Mouse (Mus musculus): Measurements from ENCODE around the gene Parp8. TPM values are rescaled to one million over a fixed set of nuclear protein-coding genes. Genes with fewer than 3 reads are reported as not detected.

Gene Parp8
- total and polyA plus RNA-seq, 3 experiments, result 0.38 TPM; not detected in 2

DNA sequence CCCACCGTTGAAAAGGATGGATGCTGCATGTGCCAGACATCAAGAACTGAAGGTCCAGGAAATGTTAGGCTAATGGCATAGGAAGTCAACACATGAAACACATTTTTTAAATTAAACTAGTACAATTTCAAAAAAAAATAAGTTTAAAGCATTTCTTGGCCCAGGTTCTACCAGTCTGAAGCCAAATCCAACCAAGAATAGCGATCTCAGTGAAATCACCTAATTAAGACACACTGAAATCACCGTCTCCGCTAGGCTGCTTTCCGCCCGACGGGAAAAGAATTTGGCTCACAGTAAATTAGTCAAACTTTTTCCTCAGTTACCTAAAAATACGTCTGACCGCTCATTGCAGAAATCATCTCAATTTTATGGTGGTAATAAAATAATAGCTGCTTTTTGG, 13.3 kb downstream of the Parp8 start:
- TF ChIP-seq GATA2 (IDR thresholded peaks at IDR 0.05; ENCODE audit: borderline replicate concordance, low read depth, low read length) (no peak), CTCF (IDR thresholded peaks at IDR 0.05; ENCODE audit: low read depth, low read length) (no peak), TAL1 (conservative IDR thresholded peaks at IDR 0.05; ENCODE audit: low read depth, low read length) (no peak), POLR2AphosphoS5 (IDR thresholded peaks at IDR 0.05; ENCODE audit: insufficient replicate concordance, low read depth, low read length) (no peak), GATA1 (IDR thresholded peaks at IDR 0.05; ENCODE audit: borderline replicate concordance, low read length) (no peak)
- no peak for DNase-seq (ENCODE audit: low spot score)
- Histone ChIP-seq H3K9me3 (replicated peaks) (peaks cover 34% of the 10 kb centered on the region), H3K27me3 (ENCODE audit: insufficient read depth, low read length) (no peaks in the 10 kb centered on the region), H3K4me3 (ENCODE audit: low read depth, low read length) (no peak overlapping the region), H3K4me1 (ENCODE audit: insufficient read depth, low read depth, low read length) (no peaks in the 10 kb centered on the region), H3K36me3 (replicated peaks) (no peaks in the 10 kb centered on the region)
- ATAC-seq (ENCODE audit: extremely low read depth, insufficient number of reproducible peaks, low FRiP score, poor library complexity, severe bottlenecking), result no peak

DNA sequence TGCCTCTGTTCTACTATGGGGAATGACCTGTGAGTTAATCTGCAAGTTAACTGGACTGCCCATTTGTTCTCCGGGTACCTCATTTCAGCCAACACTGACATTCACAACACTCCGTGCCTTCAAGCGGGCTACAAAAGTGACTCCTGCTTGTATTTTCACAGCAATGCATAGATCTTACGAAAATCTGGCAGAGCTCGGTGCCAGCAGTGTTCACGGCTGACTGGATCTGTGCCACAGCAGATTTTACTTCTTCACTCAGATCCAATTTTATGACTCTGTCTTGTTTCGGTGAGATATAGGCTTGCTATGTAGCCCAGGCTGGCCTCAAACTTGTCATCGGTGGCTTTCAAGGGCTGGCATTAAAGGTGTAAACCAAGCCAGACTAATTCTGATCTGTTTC, 15.2 kb downstream of the Parp8 start:
- ATAC-seq (ENCODE audit: extremely low read depth, insufficient number of reproducible peaks, low FRiP score, poor library complexity, severe bottlenecking), result no peak
- Histone ChIP-seq H3K4me1 (ENCODE audit: insufficient read depth, low read depth, low read length) (no peaks in the 10 kb centered on the region), H3K27me3 (ENCODE audit: insufficient read depth, low read length) (no peaks in the 10 kb centered on the region), H3K4me3 (ENCODE audit: low read depth, low read length) (no peak overlapping the region), H3K36me3 (replicated peaks) (no peaks in the 10 kb centered on the region), H3K9me3 (replicated peaks) (peaks cover 30% of the 10 kb centered on the region)
- TF ChIP-seq CTCF (IDR thresholded peaks at IDR 0.05; ENCODE audit: low read depth, low read length), result no peak
- no peak for TF ChIP-seq TAL1 (conservative IDR thresholded peaks at IDR 0.05; ENCODE audit: low read depth, low read length)
- no peak for TF ChIP-seq GATA2 (IDR thresholded peaks at IDR 0.05; ENCODE audit: borderline replicate concordance, low read depth, low read length)
- no peak for TF ChIP-seq GATA1 (IDR thresholded peaks at IDR 0.05; ENCODE audit: borderline replicate concordance, low read length)
- TF ChIP-seq POLR2AphosphoS5 (IDR thresholded peaks at IDR 0.05; ENCODE audit: insufficient replicate concordance, low read depth, low read length), result no peak
- DNase-seq (ENCODE audit: low spot score), result no peak

GRCm38 (mm10) chr13:117008021-117009015, 17.0 kb downstream of the Parp8 start:
- DNase-seq (ENCODE audit: low spot score) (no peak), ATAC-seq (ENCODE audit: extremely low read depth, insufficient number of reproducible peaks, low FRiP score, poor library complexity, severe bottlenecking) (no peak)
- no peak overlapping the region for H3K4me3 ChIP-seq (ENCODE audit: low read depth, low read length)
- no peaks in the 10 kb centered on the region for H3K36me3 ChIP-seq (replicated peaks)
- H3K9me3 ChIP-seq (replicated peaks), result peaks cover 29% of the 10 kb centered on the region
- no peaks in the 10 kb centered on the region for H3K27me3 ChIP-seq (ENCODE audit: insufficient read depth, low read length)
- no peak for TF ChIP-seq GATA2 (IDR thresholded peaks at IDR 0.05; ENCODE audit: borderline replicate concordance, low read depth, low read length)
- no peak for TF ChIP-seq POLR2AphosphoS5 (IDR thresholded peaks at IDR 0.05; ENCODE audit: insufficient replicate concordance, low read depth, low read length)
- no peak for TF ChIP-seq CTCF (IDR thresholded peaks at IDR 0.05; ENCODE audit: low read depth, low read length)
- TF ChIP-seq GATA1 (IDR thresholded peaks at IDR 0.05; ENCODE audit: borderline replicate concordance, low read length), result no peak
- no peak for TF ChIP-seq TAL1 (conservative IDR thresholded peaks at IDR 0.05; ENCODE audit: low read depth, low read length)
- H3K4me1 ChIP-seq (ENCODE audit: insufficient read depth, low read depth, low read length), result no peaks in the 10 kb centered on the region

- ATAC-seq (ENCODE audit: extremely low read depth, insufficient number of reproducible peaks, low FRiP score, poor library complexity, severe bottlenecking) (no peak), DNase-seq (ENCODE audit: low spot score) (no peak)
- no peaks in the 10 kb centered on the region for H3K36me3 ChIP-seq (replicated peaks)
- H3K27me3 ChIP-seq (ENCODE audit: insufficient read depth, low read length), result no peaks in the 10 kb centered on the region
- TF ChIP-seq GATA1 (IDR thresholded peaks at IDR 0.05; ENCODE audit: borderline replicate concordance, low read length) (no peak), TAL1 (conservative IDR thresholded peaks at IDR 0.05; ENCODE audit: low read depth, low read length) (no peak), POLR2AphosphoS5 (IDR thresholded peaks at IDR 0.05; ENCODE audit: insufficient replicate concordance, low read depth, low read length) (no peak), GATA2 (IDR thresholded peaks at IDR 0.05; ENCODE audit: borderline replicate concordance, low read depth, low read length) (no peak), CTCF (IDR thresholded peaks at IDR 0.05; ENCODE audit: low read depth, low read length) (no peak)
- peaks cover 28% of the 10 kb centered on the region for H3K9me3 ChIP-seq (replicated peaks)
- H3K4me1 ChIP-seq (ENCODE audit: insufficient read depth, low read depth, low read length), result no peaks in the 10 kb centered on the region
- no peak overlapping the region for H3K4me3 ChIP-seq (ENCODE audit: low read depth, low read length)
Observed at GRCm38 (mm10) chr13:117007566-117007965, 17.8 kb downstream of the Parp8 start.

DNA sequence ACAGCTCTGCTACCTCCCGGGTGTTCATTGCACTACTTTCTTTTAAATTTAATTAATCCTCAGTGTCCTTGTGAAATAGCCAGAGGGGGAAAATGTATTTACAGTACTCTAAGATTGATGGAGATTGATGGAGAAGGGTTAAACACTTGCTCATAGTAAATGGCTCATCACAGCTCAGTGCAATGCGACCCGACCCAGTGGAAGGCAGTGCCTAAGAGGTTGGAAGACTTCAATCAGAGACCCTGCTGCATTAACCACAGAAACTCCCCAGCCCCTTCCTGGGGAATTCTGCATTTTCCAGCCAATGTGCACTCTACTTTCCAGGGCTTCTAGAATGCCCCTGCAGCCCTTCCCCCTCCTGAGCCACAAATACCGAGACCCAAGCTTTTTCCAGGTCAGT, 18.7 kb downstream of the Parp8 start:
- ATAC-seq (ENCODE audit: extremely low read depth, insufficient number of reproducible peaks, low FRiP score, poor library complexity, severe bottlenecking) (no peak), DNase-seq (ENCODE audit: low spot score) (no peak)
- Histone ChIP-seq H3K27me3 (ENCODE audit: insufficient read depth, low read length) (no peaks in the 10 kb centered on the region), H3K4me1 (ENCODE audit: insufficient read depth, low read depth, low read length) (no peaks in the 10 kb centered on the region), H3K36me3 (replicated peaks) (no peaks in the 10 kb centered on the region), H3K4me3 (ENCODE audit: low read depth, low read length) (no peak overlapping the region), H3K9me3 (replicated peaks) (peaks cover 27% of the 10 kb centered on the region)
- TF ChIP-seq GATA1 (IDR thresholded peaks at IDR 0.05; ENCODE audit: borderline replicate concordance, low read length), result no peak
- no peak for TF ChIP-seq POLR2AphosphoS5 (IDR thresholded peaks at IDR 0.05; ENCODE audit: insufficient replicate concordance, low read depth, low read length)
- TF ChIP-seq CTCF (IDR thresholded peaks at IDR 0.05; ENCODE audit: low read depth, low read length), result no peak
- TF ChIP-seq TAL1 (conservative IDR thresholded peaks at IDR 0.05; ENCODE audit: low read depth, low read length), result no peak
- TF ChIP-seq GATA2 (IDR thresholded peaks at IDR 0.05; ENCODE audit: borderline replicate concordance, low read depth, low read length), result no peak

- H3K36me3 ChIP-seq (replicated peaks), result no peaks in the 10 kb centered on the region
- H3K9me3 ChIP-seq (replicated peaks), result peaks cover 16% of the 10 kb centered on the region
- H3K4me3 ChIP-seq (ENCODE audit: low read depth, low read length), result no peak overlapping the region
- no peaks in the 10 kb centered on the region for H3K27me3 ChIP-seq (ENCODE audit: insufficient read depth, low read length)
- no peak for DNase-seq (ENCODE audit: low spot score)
- TF ChIP-seq GATA1 (IDR thresholded peaks at IDR 0.05; ENCODE audit: borderline replicate concordance, low read length), result no peak
- no peak for TF ChIP-seq TAL1 (conservative IDR thresholded peaks at IDR 0.05; ENCODE audit: low read depth, low read length)
- H3K4me1 ChIP-seq (ENCODE audit: insufficient read depth, low read depth, low read length), result no peaks in the 10 kb centered on the region
- no peak for ATAC-seq (ENCODE audit: extremely low read depth, insufficient number of reproducible peaks, low FRiP score, poor library complexity, severe bottlenecking)
Observed at GRCm38 (mm10) chr13:117000493-117000892, 24.8 kb downstream of the Parp8 start.
